Mouse (Mus musculus): ENCODE measurements around the gene Cpm. TPM values are rescaled to one million over a fixed set of nuclear protein-coding genes. Genes with fewer than 3 reads are reported as not detected.

Gene Cpm
- polyA plus RNA-seq, 1 experiment = 11.8 TPM

GRCm38 (mm10) chr10:117604624-117605282, 24.5 kb upstream of the Cpm start:
- 72% methylated on average over 8 of the region's 8 CpGs for WGBS
- DNase-seq (ENCODE audit: low read depth, low spot score) = no peak

GRCm38 (mm10) chr10:117605283-117606243, 23.7 kb upstream of the Cpm start:
- DNase-seq (ENCODE audit: low read depth, low spot score) = no peak
- 87% methylated on average over 15 of the region's 15 CpGs for WGBS

GRCm38 (mm10) chr10:117606423-117606822, 22.9 kb upstream of the Cpm start:
- WGBS = 88% methylated on average over 5 of the region's 5 CpGs
- no peak for DNase-seq (ENCODE audit: low read depth, low spot score)

GRCm38 (mm10) chr10:117607051-117607803, 22.1 kb upstream of the Cpm start:
- WGBS = 94% methylated on average over 20 of the region's 20 CpGs
- no peak for DNase-seq (ENCODE audit: low read depth, low spot score)

GRCm38 (mm10) chr10:117607804-117608279, 21.5 kb upstream of the Cpm start:
- WGBS = 91% methylated on average over 10 of the region's 10 CpGs
- no peak for DNase-seq (ENCODE audit: low read depth, low spot score)

- no peak for DNase-seq (ENCODE audit: low read depth, low spot score)
- WGBS = 88% methylated on average over 7 of the region's 7 CpGs
These were observed 20.8 kb upstream of the Cpm start for GRCm38 (mm10) chr10:117608487-117608886.

GRCm38 (mm10) chr10:117608988-117609809, 20.1 kb upstream of the Cpm start:
- 92% methylated on average over 7 of the region's 7 CpGs for WGBS
- no peak for DNase-seq (ENCODE audit: low read depth, low spot score)

- 86% methylated on average over 6 of the region's 6 CpGs for WGBS
- no peak for DNase-seq (ENCODE audit: low read depth, low spot score)
These were observed 19.6 kb upstream of the Cpm start for GRCm38 (mm10) chr10:117609810-117610090.

- WGBS = 88% methylated on average over 5 of the region's 5 CpGs
- DNase-seq (ENCODE audit: low read depth, low spot score) = no peak
These were observed 19.0 kb upstream of the Cpm start for GRCm38 (mm10) chr10:117610160-117610764.

- DNase-seq (ENCODE audit: low read depth, low spot score) = no peak
- 95% methylated on average over 2 of the region's 2 CpGs for WGBS
These were observed 18.4 kb upstream of the Cpm start for GRCm38 (mm10) chr10:117610794-117611384.

GRCm38 (mm10) chr10:117611503-117611902, 17.8 kb upstream of the Cpm start:
- 98% methylated on average over 2 of the region's 2 CpGs for WGBS
- no peak for DNase-seq (ENCODE audit: low read depth, low spot score)

GRCm38 (mm10) chr10:117611976-117612375, 17.3 kb upstream of the Cpm start:
- no peak for DNase-seq (ENCODE audit: low read depth, low spot score)
- WGBS = 88% methylated on average over 2 of the region's 2 CpGs

- WGBS = 84% methylated on average over 8 of the region's 8 CpGs
- no peak for DNase-seq (ENCODE audit: low read depth, low spot score)
These were observed 16.4 kb upstream of the Cpm start for GRCm38 (mm10) chr10:117612621-117613584.

- no peak for DNase-seq (ENCODE audit: low read depth, low spot score)
- WGBS = 79% methylated on average over 6 of the region's 6 CpGs
These were observed 15.3 kb upstream of the Cpm start for GRCm38 (mm10) chr10:117613960-117614359.

GRCm38 (mm10) chr10:117614387-117614786, 14.9 kb upstream of the Cpm start:
- 73% methylated on average over 3 of the region's 3 CpGs for WGBS
- DNase-seq (ENCODE audit: low read depth, low spot score) = no peak

- no peak for DNase-seq (ENCODE audit: low read depth, low spot score)
- 93% methylated on average over 8 of the region's 8 CpGs for WGBS
These were observed 14.1 kb upstream of the Cpm start for GRCm38 (mm10) chr10:117615239-117615638.

- 71% methylated on average over 4 of the region's 4 CpGs for WGBS
These were observed 13.6 kb upstream of the Cpm start for GRCm38 (mm10) chr10:117615746-117616145.

More at GRCm38 (mm10) chr10:117615746-117616145, 13.6 kb upstream of the Cpm start:
- DNase-seq (ENCODE audit: low read depth, low spot score) = no peak
